Mouse (Mus musculus) brain, embryonic 14.5 days (tissue): ENCODE measurements around the gene Svs1.

Experiments used
- CTCF ChIP-seq: fragments of 200-500 bp; IDR thresholded peaks from 2 replicates; pipeline ENCODE4 v1.5.1; 2012; ENCODE audit warnings: inconsistent platforms, mild to moderate bottlenecking, moderate library complexity, borderline replicate concordance; ENCODE audit not compliant: insufficient read depth, insufficient read length; ENCODE audit errors: extremely low read depth
- POLR2A ChIP-seq: fragments of 200-500 bp; IDR thresholded peaks from 2 replicates; pipeline ENCODE4 v1.6.1; 2012; ENCODE audit warnings: mild to moderate bottlenecking, inconsistent platforms, borderline replicate concordance; ENCODE audit not compliant: poor library complexity, insufficient read depth, insufficient read length, severe bottlenecking; ENCODE audit errors: extremely low read depth

DNA sequence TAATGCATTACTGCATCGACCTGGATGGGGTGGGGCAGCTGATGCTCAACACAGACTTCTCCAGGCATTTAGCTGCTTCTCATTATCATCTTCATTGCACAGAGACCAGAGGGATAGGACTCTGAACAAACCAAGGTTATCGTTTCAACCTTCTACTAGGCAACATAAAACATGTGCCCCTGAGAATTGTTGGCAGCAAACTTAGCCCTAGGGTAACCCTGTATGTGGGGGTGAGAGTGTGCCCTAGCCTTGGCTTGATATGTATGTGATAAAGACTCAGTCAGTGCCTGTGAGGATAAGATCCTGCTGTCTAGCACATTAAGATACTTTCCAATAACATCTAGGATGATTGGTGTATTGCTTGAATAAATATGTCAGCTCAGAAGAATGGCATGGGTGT, 37.1 kb upstream of the Svs1 start:
- TF ChIP-seq POLR2A (no peak), CTCF (no peak)
